Mouse (Mus musculus) layer of hippocampus, adult 2 months (tissue): ENCODE results near the gene Lmtk2. TPM values are rescaled to one million over a fixed set of nuclear protein-coding genes. Genes with fewer than 3 reads are reported as not detected.

Source experiments
- DNase-seq, 2 experiments: peaks; one replicate each; pipeline ENCODE4 v3.0.0; 2022; ENCODE audit warnings: low spot score in 2 of 2
- H3K27ac ChIP-seq: fragments of 200-600 bp; 2 replicates; pipeline ENCODE4 v1.8.1; 2022
- H3K4me3 ChIP-seq: fragments of 200-600 bp; 2 replicates; pipeline ENCODE4 v1.8.1; 2022; ENCODE audit warnings: mild to moderate bottlenecking
- CTCF ChIP-seq: fragments of 200-600 bp; conservative IDR thresholded peaks from 2 replicates; pipeline ENCODE4 v1.8.1; 2022; ENCODE audit warnings: antibody characterized with exemption, mild to moderate bottlenecking, moderate library complexity
- total RNA-seq, 2 experiments: library from RNA; stranded (reverse); gene quantifications; 2 replicates each; pipeline ENCODE4 v1.2.3; 2021

Gene Lmtk2
- total RNA-seq, 2 experiments from 2014 or later: 87.7 to 91.1 TPM

- no peak for TF ChIP-seq CTCF
- no peak for DNase-seq
- H3K27ac ChIP-seq: no peak overlapping the region
- no peak overlapping the region for H3K4me3 ChIP-seq
These were observed 13.7 kb upstream of the Lmtk2 start for GRCm38 (mm10) chr5:144086494-144086893.

DNA sequence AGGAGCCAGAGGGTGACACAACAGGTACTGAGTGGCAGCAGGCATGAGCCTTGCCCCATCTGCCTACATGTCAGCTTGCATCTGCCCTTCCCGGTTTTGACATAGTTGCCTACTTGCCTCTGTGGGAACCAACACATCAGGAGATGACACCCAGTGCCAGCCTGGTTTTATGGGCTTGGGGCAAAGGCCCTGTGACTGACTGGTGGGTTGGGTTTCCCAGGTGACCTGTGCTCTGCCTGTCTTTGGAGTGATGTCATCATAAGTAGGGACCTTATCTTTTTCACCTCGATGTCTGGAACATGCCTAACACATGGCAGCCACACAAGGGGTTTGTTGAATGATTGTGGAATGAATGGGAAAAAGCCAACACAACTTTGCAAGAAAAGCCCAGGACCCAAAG lies 11.9 kb upstream of the Lmtk2 start:
- no peak for DNase-seq
- Histone ChIP-seq H3K27ac (no peak overlapping the region), H3K4me3 (no peak overlapping the region)
- no peak for TF ChIP-seq CTCF

DNA sequence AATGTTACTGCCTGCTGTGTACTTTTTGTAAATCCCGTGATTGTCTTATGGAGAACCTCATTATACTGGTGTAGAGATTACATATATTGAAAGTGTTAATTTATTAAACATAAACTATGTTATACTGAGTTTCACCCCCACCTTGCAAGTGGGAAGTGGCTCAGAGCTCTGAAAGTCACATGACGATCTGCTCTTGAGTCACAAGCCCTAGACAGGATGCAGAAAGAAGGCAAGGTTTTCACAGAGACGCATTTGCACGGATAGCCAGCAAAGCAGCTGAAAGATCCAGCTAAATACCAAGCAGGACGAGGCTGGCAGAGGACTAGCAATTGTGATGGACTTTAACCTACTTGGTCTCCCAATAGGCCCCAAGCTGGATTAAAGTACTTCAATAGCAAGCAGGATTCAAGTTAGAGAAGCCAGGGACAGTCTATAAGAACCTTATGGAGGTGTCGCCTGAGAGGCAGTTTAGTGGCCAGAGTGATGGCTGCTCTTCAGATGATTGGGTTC lies 4.7 kb upstream of the Lmtk2 start:
- H3K27ac ChIP-seq: no peak overlapping the region
- no peak overlapping the region for H3K4me3 ChIP-seq
- no peak for TF ChIP-seq CTCF
- DNase-seq: no peak

GRCm38 (mm10) chr5:144097902-144098639 lies 2.2 kb upstream of the Lmtk2 start:
- no peak overlapping the region for H3K27ac ChIP-seq
- no peak overlapping the region for H3K4me3 ChIP-seq
- DNase-seq: no peak
- TF ChIP-seq CTCF: no peak

GRCm38 (mm10) chr5:144098640-144098929 lies 1.7 kb upstream of the Lmtk2 start:
- Histone ChIP-seq H3K27ac (no peak overlapping the region), H3K4me3 (no peak overlapping the region)
- no peak for DNase-seq
- TF ChIP-seq CTCF: no peak

DNA sequence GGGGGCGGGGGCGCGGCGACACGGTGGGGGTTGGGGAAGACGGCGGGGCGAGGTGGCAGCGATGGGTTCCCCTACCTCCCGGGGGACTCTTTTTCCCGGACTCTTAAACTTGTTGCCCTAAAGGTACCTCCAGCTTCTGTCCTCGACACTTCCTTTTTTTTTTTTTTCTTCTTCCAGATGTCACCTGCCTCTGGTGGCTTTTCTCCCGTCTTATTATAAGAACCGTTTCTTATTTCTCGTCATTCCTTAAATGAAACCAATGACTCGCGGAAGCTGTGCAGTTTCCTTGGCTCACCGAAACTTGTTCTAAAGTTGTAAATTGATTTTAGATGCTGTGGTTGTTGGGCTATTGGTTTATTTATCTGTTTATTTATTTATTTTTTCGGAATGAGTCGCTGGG lies 712 bp downstream of the Lmtk2 start:
- DNase-seq: no peak
- Histone ChIP-seq H3K4me3 (peak overlapping the region; percentile 81), H3K27ac (peak overlapping the region; percentile 95)
- TF ChIP-seq CTCF: no peak

DNA sequence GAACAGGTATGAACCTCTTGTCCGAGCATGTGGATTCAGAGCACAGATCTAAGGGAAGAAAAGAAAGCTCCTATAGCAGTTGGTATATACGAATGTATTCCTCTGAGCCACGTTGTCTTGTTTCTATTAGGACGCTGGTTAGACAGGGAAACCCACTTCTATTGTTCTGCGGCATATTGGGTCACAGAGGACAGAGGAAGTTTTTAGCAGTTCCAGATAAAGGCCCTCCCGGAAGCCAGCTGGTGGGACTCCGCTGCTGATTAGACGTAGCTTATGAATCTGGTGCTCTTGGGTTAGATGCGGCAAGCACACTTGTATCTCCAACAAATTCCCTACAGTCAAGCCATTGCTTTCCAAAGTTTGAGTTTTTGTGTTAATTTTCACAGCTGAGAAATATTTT lies 4.8 kb downstream of the Lmtk2 start:
- H3K4me3 ChIP-seq: no peak overlapping the region
- TF ChIP-seq CTCF: no peak
- no peak overlapping the region; the same call in 1 of the 2 replicates for H3K27ac ChIP-seq
- no peak for DNase-seq

DNA sequence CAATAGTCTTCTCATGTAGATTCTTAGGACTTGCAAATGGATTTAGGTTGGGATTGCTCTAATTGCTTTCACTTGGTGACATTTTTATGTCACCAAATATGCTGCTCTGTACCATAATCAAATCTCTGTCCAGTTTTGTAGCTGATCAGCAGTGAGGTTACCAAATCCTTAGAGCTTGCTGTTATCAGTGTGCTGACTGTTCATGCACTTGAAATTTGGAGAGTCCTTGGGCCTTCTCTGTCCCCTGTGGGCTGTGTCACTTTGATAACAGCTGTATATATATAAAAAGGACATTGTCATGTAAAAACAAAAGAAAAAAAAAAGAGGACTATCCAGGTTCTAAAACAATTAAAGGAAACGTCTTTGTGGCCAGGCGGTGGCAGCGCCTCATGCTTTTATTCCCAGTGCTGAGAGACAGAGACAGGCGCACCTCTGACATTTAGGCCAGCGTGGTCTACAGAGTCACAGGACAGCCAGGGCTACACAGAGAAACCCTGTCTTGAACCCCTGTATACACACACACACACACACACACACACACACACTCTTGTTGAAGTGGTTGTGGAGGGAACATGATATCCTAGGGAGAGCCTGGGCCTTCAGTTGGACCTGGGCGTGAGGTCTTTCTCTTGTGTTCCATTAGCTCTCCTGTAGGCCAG lies 5.4 kb downstream of the Lmtk2 start:
- Histone ChIP-seq H3K4me3 (no peak overlapping the region), H3K27ac (no peak overlapping the region; the same call in 1 of the 2 replicates)
- DNase-seq: no peak
- no peak for TF ChIP-seq CTCF

DNA sequence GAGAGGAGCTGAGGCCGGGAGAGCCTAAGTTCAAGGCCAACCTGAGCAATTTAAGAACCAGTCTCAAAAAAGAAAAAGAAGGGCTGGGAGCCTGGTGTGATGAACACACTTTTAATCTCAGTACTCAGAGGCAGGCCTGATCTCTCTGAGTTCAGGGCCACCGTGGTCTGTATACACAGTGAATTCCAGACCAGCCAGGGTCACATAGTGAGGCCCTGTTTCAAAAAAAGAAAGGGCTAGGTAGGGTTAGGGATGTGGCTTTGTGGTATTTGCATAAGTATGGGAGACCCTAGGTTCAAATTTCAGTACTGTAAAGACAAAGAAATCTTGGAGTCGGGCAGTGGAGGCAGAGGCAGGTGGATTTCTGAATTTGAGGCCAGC lies 5.9 kb downstream of the Lmtk2 start:
- no peak overlapping the region for H3K27ac ChIP-seq
- DNase-seq: no peak
- no peak for TF ChIP-seq CTCF
- no peak overlapping the region for H3K4me3 ChIP-seq

GRCm38 (mm10) chr5:144109201-144109600 lies 9.0 kb downstream of the Lmtk2 start:
- no peak for DNase-seq
- H3K27ac ChIP-seq: no peak overlapping the region
- no peak overlapping the region for H3K4me3 ChIP-seq
- TF ChIP-seq CTCF: no peak

DNA sequence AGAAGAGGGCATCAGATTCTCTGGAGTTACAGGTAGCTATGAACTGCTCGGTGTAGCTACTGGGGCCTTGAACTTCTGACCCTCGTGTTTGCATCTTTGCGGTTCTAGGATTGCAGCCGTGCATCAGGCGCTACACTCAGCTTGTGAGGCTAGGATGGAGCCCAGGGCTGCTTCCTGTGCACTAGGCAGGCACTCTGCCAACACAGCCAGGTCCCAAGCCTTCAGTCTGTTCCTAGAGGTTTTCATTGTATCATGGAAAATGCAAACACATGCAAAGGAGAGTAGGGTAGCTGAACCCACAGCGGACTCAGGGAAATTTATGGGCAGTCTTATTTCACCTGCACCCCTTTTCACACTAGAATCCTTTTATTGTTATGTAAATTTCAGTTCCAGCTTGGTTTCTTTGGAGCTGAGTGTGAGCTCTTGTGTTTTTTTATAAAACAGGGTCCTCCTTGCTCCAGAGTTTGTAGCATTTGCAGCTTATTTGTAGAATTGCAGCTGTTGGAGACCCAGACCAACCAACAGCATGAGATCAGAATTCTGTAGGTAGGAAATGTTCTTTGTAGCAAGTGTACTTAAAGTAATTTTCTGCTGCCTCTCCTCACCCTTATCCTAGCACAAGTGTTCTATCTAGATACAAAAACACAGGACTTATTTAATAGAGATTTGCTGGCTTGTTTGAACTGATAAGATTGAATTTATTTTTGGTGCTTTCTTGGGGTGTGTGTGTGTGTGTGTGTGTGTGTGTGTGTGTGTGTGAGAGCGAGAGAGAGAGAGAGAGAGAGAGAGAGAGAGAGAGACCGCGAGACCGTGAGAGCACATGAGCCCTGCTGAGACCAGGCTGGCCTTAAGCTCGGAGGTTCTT lies 12.6 kb downstream of the Lmtk2 start:
- no peak for DNase-seq
- H3K27ac ChIP-seq: no peak overlapping the region
- H3K4me3 ChIP-seq: no peak overlapping the region
- TF ChIP-seq CTCF: no peak

- no peak overlapping the region for H3K27ac ChIP-seq
- no peak for DNase-seq
- peak; percentile 22 for TF ChIP-seq CTCF
- no peak overlapping the region for H3K4me3 ChIP-seq
These were observed 13.8 kb downstream of the Lmtk2 start for GRCm38 (mm10) chr5:144114068-144114467.

DNA sequence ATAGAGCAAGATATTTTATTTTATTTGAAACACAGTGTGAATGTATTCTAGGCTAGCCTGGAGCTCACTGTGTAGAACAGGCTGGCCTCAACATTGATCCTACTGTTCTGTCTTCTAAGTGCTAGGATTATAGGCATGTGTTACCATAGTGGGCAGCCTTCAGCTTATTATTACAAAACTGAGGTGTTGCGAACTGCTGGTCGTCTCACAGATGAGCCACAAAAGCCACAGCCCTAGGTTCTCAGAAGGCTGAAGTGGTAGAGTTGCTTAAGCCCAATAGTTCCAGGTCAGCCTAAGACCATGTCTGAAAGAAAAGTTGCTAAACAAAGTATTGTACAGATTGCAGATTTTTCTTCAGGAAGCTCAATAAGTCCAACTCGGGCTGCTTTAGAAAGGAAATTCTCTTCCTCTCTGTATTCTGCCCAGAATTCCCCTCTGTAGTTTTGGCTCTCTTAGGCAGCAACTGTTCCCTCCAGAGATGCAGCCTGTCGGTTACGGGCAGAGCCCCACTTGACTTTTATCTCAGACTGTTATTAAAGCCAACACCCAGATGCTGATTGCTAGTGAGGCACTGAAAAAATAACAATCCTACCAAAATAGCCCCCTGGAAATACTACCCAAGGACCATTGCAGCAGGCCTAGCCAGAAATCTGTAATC lies 14.9 kb downstream of the Lmtk2 start:
- DNase-seq: peak in 1 of 2 experiments; percentile 41
- TF ChIP-seq CTCF: no peak
- H3K27ac ChIP-seq: peak overlapping the region; percentile 57; the same call in 1 of the 2 replicates
- H3K4me3 ChIP-seq: no peak overlapping the region
